Mouse (Mus musculus): Measurements from ENCODE around the gene Myrfl. TPM values are rescaled to one million over a fixed set of nuclear protein-coding genes. Genes with fewer than 3 reads are reported as not detected.

Gene Myrfl
- polyA plus RNA-seq, 1 experiment from 2014 or later = 1.2 TPM

GRCm38 (mm10) chr10:116771215-116771935, 125.3 kb downstream of the Myrfl start:
- Histone ChIP-seq H3K4me3 (replicated peaks) (no peak overlapping the region), H3K9me3 (no peaks in the 10 kb centered on the region), H3K27me3 (replicated peaks) (no peaks in the 10 kb centered on the region), H3K4me1 (0 out of 2 replicates have a peak, but pooled peaks cover 9% of the 10 kb centered on the region), H3K4me2 (0 out of 2 replicates have a peak overlapping the region, but pooled peaks have one; percentile 6), H3K27ac (no peak overlapping the region), H3K9ac (no peak overlapping the region), H3K36me3 (no peaks in the 10 kb centered on the region)
- no peak for ATAC-seq (ENCODE audit: insufficient read depth, low FRiP score, low read depth)
- WGBS = 66% methylated on average over 21 of the region's 21 CpGs

- Histone ChIP-seq H3K36me3 (no peaks in the 10 kb centered on the region), H3K4me2 (no peak overlapping the region), H3K27me3 (replicated peaks) (no peaks in the 10 kb centered on the region), H3K9ac (no peak overlapping the region), H3K27ac (no peak overlapping the region), H3K9me3 (no peaks in the 10 kb centered on the region), H3K4me3 (replicated peaks) (no peak overlapping the region), H3K4me1 (0 out of 2 replicates have a peak, but pooled peaks cover 9% of the 10 kb centered on the region)
- WGBS = 46% methylated on average over 13 of the region's 13 CpGs
- ATAC-seq (ENCODE audit: insufficient read depth, low FRiP score, low read depth) = peak; percentile 27; the same call in 1 of the 2 replicates
Observed at GRCm38 (mm10) chr10:116768642-116769041, 128.1 kb downstream of the Myrfl start.

- Histone ChIP-seq H3K27ac (no peak overlapping the region), H3K9me3 (no peaks in the 10 kb centered on the region), H3K27me3 (replicated peaks) (no peaks in the 10 kb centered on the region), H3K4me2 (no peak overlapping the region), H3K36me3 (no peaks in the 10 kb centered on the region), H3K4me3 (replicated peaks) (no peak overlapping the region), H3K4me1 (0 out of 2 replicates have a peak, but pooled peaks cover 9% of the 10 kb centered on the region), H3K9ac (no peak overlapping the region)
- no peak for ATAC-seq (ENCODE audit: insufficient read depth, low FRiP score, low read depth)
- 71% methylated on average over 6 of the region's 6 CpGs for WGBS
Observed at GRCm38 (mm10) chr10:116766525-116766924, 130.2 kb downstream of the Myrfl start.

GRCm38 (mm10) chr10:116761476-116762068, 135.1 kb downstream of the Myrfl start:
- Histone ChIP-seq H3K4me2 (no peak overlapping the region), H3K9ac (no peak overlapping the region), H3K36me3 (no peaks in the 10 kb centered on the region), H3K27me3 (replicated peaks) (no peaks in the 10 kb centered on the region), H3K4me3 (replicated peaks) (no peak overlapping the region), H3K4me1 (no peaks in the 10 kb centered on the region), H3K9me3 (no peaks in the 10 kb centered on the region), H3K27ac (no peak overlapping the region)
- ATAC-seq (ENCODE audit: insufficient read depth, low FRiP score, low read depth) = no peak
- WGBS = 47% methylated on average over 4 of the region's 4 CpGs

- Histone ChIP-seq H3K27me3 (replicated peaks) (no peaks in the 10 kb centered on the region), H3K4me2 (no peak overlapping the region), H3K9me3 (no peaks in the 10 kb centered on the region), H3K9ac (no peak overlapping the region), H3K4me1 (no peaks in the 10 kb centered on the region), H3K27ac (no peak overlapping the region), H3K36me3 (no peaks in the 10 kb centered on the region), H3K4me3 (replicated peaks) (no peak overlapping the region)
- ATAC-seq (ENCODE audit: insufficient read depth, low FRiP score, low read depth) = no peak
- WGBS = 82% methylated on average over 14 of the region's 14 CpGs
Observed at GRCm38 (mm10) chr10:116760561-116760960, 136.2 kb downstream of the Myrfl start.

- Histone ChIP-seq H3K27ac (no peak overlapping the region), H3K4me1 (no peaks in the 10 kb centered on the region), H3K36me3 (no peaks in the 10 kb centered on the region), H3K4me2 (no peak overlapping the region), H3K9ac (no peak overlapping the region), H3K9me3 (no peaks in the 10 kb centered on the region), H3K27me3 (replicated peaks) (no peaks in the 10 kb centered on the region), H3K4me3 (replicated peaks) (no peak overlapping the region)
- WGBS = 90% methylated on average over 4 of the region's 4 CpGs
- ATAC-seq (ENCODE audit: insufficient read depth, low FRiP score, low read depth) = no peak
Observed at GRCm38 (mm10) chr10:116759816-116760215, 136.9 kb downstream of the Myrfl start.

- no peak for ATAC-seq (ENCODE audit: insufficient read depth, low FRiP score, low read depth)
- H3K4me2 ChIP-seq = no peak overlapping the region
- no peak overlapping the region for H3K4me3 ChIP-seq (replicated peaks)
- no peaks in the 10 kb centered on the region for H3K36me3 ChIP-seq
- H3K27ac ChIP-seq = no peak overlapping the region
- 48% methylated on average over 10 of the region's 10 CpGs for WGBS
- no peaks in the 10 kb centered on the region for H3K9me3 ChIP-seq
- H3K4me1 ChIP-seq = no peaks in the 10 kb centered on the region
- no peaks in the 10 kb centered on the region for H3K27me3 ChIP-seq (replicated peaks)
- H3K9ac ChIP-seq = no peak overlapping the region
Observed at GRCm38 (mm10) chr10:116755881-116756581, 140.7 kb downstream of the Myrfl start.

- H3K27ac ChIP-seq = no peak overlapping the region
- no peak overlapping the region for H3K4me3 ChIP-seq (replicated peaks)
- H3K4me1 ChIP-seq = no peaks in the 10 kb centered on the region
- no peaks in the 10 kb centered on the region for H3K9me3 ChIP-seq
- WGBS = 74% methylated on average over 11 of the region's 11 CpGs
- H3K9ac ChIP-seq = no peak overlapping the region
- no peaks in the 10 kb centered on the region for H3K27me3 ChIP-seq (replicated peaks)
- ATAC-seq (ENCODE audit: insufficient read depth, low FRiP score, low read depth) = no peak
- no peak overlapping the region for H3K4me2 ChIP-seq
- H3K36me3 ChIP-seq = no peaks in the 10 kb centered on the region
Observed at GRCm38 (mm10) chr10:116754940-116755339, 141.8 kb downstream of the Myrfl start.

GRCm38 (mm10) chr10:116750895-116751294, 145.8 kb downstream of the Myrfl start:
- H3K36me3 ChIP-seq = no peaks in the 10 kb centered on the region
- H3K4me1 ChIP-seq = no peaks in the 10 kb centered on the region
- no peaks in the 10 kb centered on the region for H3K9me3 ChIP-seq
- ATAC-seq (ENCODE audit: insufficient read depth, low FRiP score, low read depth) = no peak
- 63% methylated on average over 14 of the region's 14 CpGs for WGBS
- no peak overlapping the region for H3K4me2 ChIP-seq
- no peaks in the 10 kb centered on the region for H3K27me3 ChIP-seq (replicated peaks)
- H3K4me3 ChIP-seq (replicated peaks) = no peak overlapping the region
- H3K27ac ChIP-seq = no peak overlapping the region
- no peak overlapping the region for H3K9ac ChIP-seq

GRCm38 (mm10) chr10:116750062-116750461, 146.7 kb downstream of the Myrfl start:
- 66% methylated on average over 6 of the region's 6 CpGs for WGBS
- Histone ChIP-seq H3K4me3 (replicated peaks) (no peak overlapping the region), H3K9me3 (no peaks in the 10 kb centered on the region), H3K9ac (no peak overlapping the region), H3K27me3 (replicated peaks) (no peaks in the 10 kb centered on the region), H3K27ac (no peak overlapping the region), H3K4me1 (no peaks in the 10 kb centered on the region), H3K36me3 (no peaks in the 10 kb centered on the region), H3K4me2 (no peak overlapping the region)
- ATAC-seq (ENCODE audit: insufficient read depth, low FRiP score, low read depth) = no peak

GRCm38 (mm10) chr10:116748681-116749080, 148.0 kb downstream of the Myrfl start:
- H3K27ac ChIP-seq = no peak overlapping the region
- H3K9ac ChIP-seq = no peak overlapping the region
- WGBS = 86% methylated on average over 4 of the region's 4 CpGs
- H3K36me3 ChIP-seq = no peaks in the 10 kb centered on the region
- H3K27me3 ChIP-seq (replicated peaks) = no peaks in the 10 kb centered on the region
- no peaks in the 10 kb centered on the region for H3K4me1 ChIP-seq
- H3K4me2 ChIP-seq = no peak overlapping the region
- H3K9me3 ChIP-seq = no peaks in the 10 kb centered on the region
- H3K4me3 ChIP-seq (replicated peaks) = no peak overlapping the region
- no peak for ATAC-seq (ENCODE audit: insufficient read depth, low FRiP score, low read depth)

All from stomach, embryonic 15.5 days (tissue).